Mouse (Mus musculus) hindbrain, embryonic 10.5 days (tissue): ENCODE data around the gene Lars2. TPM values are rescaled to one million over a fixed set of nuclear protein-coding genes. Genes with fewer than 3 reads are reported as not detected.
"Not testable (repeated sequence)": the region's sequence is repeated elsewhere in the genome, so short reads cannot be mapped to it uniquely, and the experiment has no call there.

Source experiments
- DNase-seq: peaks from one replicate; pipeline ENCODE4 v3.0.0-alpha.2; 2017; ENCODE audit warnings: low spot score
- H3K27ac ChIP-seq: fragments of 300-500 bp; sonication (generic); 2 replicates; pipeline ENCODE4 v1.5.1; 2016; ENCODE audit warnings: mild to moderate bottlenecking, moderate library complexity
- H3K27me3 ChIP-seq: fragments of 300-500 bp; sonication (generic); 2 replicates; pipeline ENCODE4 v1.6.1; 2016; ENCODE audit warnings: mild to moderate bottlenecking; ENCODE audit not compliant: poor library complexity, insufficient read depth, severe bottlenecking
- H3K36me3 ChIP-seq: fragments of 300-500 bp; sonication (generic); 2 replicates; pipeline ENCODE4 v1.6.1; 2016; ENCODE audit warnings: mild to moderate bottlenecking, moderate library complexity
- H3K4me1 ChIP-seq: fragments of 300-500 bp; sonication (generic); replicated peaks from 2 replicates; pipeline ENCODE4 v1.6.1; 2016; ENCODE audit warnings: mild to moderate bottlenecking
- H3K4me3 ChIP-seq: fragments of 300-500 bp; sonication (generic); 2 replicates; pipeline ENCODE4 v1.5.1; 2016; ENCODE audit warnings: mild to moderate bottlenecking, moderate library complexity
- H3K9me3 ChIP-seq: fragments of 300-500 bp; sonication (generic); 2 replicates; pipeline ENCODE4 v1.6.1; 2016; ENCODE audit warnings: mild to moderate bottlenecking, moderate library complexity
- WGBS: fragments of 180-500 bp; shearing (Covaris S2); methylation state at CpG from one replicate; pipeline ENCODE4 v1.1.7; 2016; 5-methylcytosine and 5-hydroxymethylcytosine counted together
- polyA plus RNA-seq: library from polyadenylated mRNA; unstranded; fragments of >200 nt; fragmentation: Nextera tagmentation; extraction: Ambion mirVana; gene quantifications from 2 replicates; pipeline ENCODE4 v1.2.1, GENCODE M21; 2016

Lars2 gene
- polyA plus RNA-seq, 1 experiment from 2014 or later = 736 TPM

DNA sequence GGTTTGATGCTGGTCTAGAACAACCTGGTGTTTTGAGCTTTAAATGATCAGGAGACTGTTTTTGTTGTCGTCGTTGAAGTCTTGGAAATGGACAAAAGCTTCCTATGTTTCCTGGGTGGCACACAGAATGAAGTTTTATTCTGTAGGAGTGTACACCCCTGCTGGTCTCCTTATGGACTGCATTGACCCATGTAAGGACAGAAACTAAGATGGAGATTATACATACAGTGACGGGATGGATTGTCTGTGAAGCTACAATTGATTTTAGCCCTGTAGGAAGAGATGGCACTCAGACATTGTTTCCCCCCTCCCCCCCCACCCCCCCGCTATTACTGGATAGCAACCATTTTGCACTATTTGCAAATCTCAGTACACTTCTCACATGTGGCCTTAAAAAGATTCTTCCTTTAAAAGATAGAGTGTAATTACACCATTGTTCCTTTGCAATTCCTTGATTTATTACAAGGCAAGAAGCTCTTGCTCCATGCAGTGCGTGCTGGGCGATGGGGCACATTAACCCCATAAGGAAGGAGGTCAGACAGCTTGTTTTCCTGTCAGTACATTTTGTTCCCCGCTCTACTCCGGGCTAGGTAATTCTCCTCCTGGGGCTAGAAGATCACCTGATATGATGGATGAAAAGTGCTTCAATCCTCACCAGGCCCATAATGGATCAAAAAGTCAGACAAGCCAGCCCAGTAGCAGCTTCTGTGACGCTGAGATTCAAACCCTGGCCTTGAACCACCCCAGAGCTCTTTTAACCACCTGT, 602 bp upstream of the Lars2 start:
- Histone ChIP-seq H3K9me3 (no peaks in the 10 kb centered on the region), H3K4me1 (peaks cover 23% of the 10 kb centered on the region), H3K27me3 (no peaks in the 10 kb centered on the region), H3K36me3 (no peaks in the 10 kb centered on the region), H3K4me3 (peak overlapping the region; percentile 76), H3K27ac (peak overlapping the region; percentile 88)
- DNase-seq = no peak
- 43% methylated on average over 9 of the region's 9 CpGs for WGBS

DNA sequence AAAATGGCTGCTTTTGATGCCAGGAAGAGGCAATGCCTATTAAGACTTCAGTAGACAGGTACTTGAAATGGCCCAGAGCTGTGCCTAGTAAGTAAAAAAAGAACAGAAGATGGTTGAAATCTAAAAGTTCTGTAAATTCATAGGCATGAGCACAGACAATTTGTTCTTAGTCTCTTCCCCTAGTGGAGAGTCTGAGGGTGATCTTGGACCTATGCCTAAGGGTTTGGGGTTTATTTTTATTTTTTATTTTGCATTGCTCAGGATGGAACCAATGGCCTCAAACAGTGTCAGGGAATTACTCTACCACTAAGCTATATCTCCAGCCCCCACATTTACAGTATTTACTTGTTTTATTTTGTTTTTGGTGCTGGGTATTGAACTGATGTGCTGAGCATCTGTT, 909 bp downstream of the Lars2 start:
- peaks cover 13% of the 10 kb centered on the region for H3K36me3 ChIP-seq
- DNase-seq = no peak
- peaks cover 23% of the 10 kb centered on the region for H3K4me1 ChIP-seq
- H3K9me3 ChIP-seq = no peaks in the 10 kb centered on the region
- peak overlapping the region; percentile 76 for H3K4me3 ChIP-seq
- peak overlapping the region; percentile 88 for H3K27ac ChIP-seq
- H3K27me3 ChIP-seq = no peaks in the 10 kb centered on the region

DNA sequence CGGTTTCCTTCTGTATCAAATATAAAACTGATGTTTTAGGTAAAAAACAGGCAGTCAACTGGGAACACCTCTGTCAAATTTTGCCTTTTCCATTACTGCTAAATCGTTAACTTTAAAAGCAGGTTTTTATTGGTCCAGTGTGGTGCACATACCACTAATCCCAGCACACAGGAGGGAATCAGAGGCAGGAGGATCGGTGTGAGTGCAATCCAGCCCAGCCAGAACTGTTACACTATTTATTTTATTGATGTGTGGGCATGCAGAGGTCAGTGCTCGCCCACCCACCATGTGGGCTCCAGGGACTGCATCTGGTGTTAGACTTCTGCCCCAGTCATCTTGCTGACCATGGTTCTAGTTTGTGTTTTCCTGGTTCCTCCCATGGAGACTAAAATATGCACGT, 15.7 kb downstream of the Lars2 start:
- H3K27me3 ChIP-seq = no peaks in the 10 kb centered on the region
- DNase-seq = no peak
- peaks cover 33% of the 10 kb centered on the region for H3K36me3 ChIP-seq
- no peak overlapping the region for H3K27ac ChIP-seq
- H3K9me3 ChIP-seq = no peaks in the 10 kb centered on the region
- 82% methylated on average over 5 of the region's 5 CpGs for WGBS
- H3K4me1 ChIP-seq = peaks cover 28% of the 10 kb centered on the region
- no peak overlapping the region for H3K4me3 ChIP-seq

DNA sequence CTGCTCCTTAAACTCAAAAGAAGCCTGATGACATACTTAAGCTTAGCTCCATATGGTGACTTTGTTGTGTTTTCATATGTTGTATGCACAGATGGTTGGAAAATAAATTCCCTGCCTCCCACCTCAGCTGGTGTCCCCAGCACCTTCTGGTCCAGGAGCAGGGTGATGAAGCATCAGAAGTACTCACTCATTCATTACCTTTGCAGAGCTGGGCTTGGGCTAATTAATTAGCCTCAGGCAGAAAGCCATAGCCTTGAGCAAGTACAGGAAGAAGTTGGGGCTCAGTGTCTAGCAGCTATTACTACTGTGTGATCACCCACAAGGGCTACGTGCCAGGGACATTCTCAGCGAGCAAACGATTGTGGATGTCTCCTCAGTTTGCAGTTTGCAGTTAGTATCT, 18.0 kb downstream of the Lars2 start:
- Histone ChIP-seq H3K27me3 (no peaks in the 10 kb centered on the region), H3K36me3 (peaks cover 26% of the 10 kb centered on the region), H3K9me3 (no peaks in the 10 kb centered on the region), H3K4me3 (no peak overlapping the region), H3K4me1 (peaks cover 28% of the 10 kb centered on the region), H3K27ac (peak overlapping the region; percentile 75)
- WGBS = 89% methylated on average over 3 of the region's 3 CpGs
- no peak for DNase-seq

DNA sequence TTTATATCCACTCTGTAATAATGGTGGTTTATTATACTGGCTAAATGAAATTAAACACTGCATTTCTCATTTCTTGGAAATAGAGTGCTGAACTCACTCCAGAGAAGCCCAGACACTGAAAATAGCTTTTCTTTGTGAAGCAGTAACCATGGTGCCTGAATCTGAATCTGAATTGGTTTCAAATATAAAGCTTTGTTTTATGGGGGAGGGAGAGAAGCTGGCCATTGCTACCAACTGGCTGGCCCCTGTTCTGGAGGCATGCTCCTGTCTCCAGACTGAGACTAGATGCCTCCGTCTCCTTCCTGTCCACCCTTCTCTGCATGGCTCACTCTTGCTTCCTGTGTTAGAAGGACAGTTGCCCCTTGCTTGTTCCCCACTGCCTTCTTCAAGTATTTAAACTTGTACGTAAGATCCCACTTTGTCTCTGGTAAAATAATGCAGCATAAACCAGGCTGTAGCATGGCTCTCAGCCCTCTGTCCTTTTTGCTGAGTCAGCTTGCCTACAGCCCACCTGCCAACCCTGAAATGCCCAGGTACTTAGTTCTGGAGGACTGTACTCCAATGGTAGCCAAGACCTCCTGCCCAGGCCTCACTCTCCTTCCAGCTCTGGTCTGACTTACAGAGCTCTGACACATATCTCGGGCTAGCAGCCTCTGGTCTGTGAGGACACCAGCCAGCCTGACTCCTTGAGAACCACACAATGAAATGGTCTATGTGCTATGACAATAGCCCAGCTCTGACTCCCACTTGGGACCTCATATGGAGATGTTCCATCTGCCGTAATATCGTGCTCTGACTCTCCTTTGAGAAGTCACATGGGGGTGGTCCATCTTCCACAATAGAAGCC, 18.8 kb downstream of the Lars2 start:
- 59% methylated on average over 5 of the region's 5 CpGs for WGBS
- H3K4me3 ChIP-seq = no peak overlapping the region
- peaks cover 28% of the 10 kb centered on the region for H3K4me1 ChIP-seq
- no peaks in the 10 kb centered on the region for H3K27me3 ChIP-seq
- peaks cover 28% of the 10 kb centered on the region for H3K36me3 ChIP-seq
- peak; percentile 17 for DNase-seq
- no peaks in the 10 kb centered on the region for H3K9me3 ChIP-seq
- peak overlapping the region; percentile 82 for H3K27ac ChIP-seq

DNA sequence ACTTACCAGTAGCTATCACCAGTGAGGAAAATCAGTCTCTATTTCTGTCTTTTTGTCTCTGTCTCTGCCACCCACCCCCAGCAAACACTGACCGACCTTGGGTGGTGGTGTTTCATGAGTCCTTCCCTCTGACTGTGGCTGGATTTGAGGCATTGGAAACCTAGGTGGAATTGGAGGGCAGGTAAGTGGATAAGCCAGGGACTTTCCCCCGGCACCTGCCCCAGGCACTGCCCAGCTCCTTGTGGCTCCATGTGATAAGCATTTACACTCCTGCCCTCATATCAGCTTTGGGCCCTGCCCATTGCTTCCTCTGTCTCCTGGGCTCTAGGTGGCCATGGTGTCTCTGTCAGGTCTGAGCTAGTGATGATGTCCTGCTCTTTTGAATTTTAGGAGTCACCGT, 19.6 kb downstream of the Lars2 start:
- WGBS = 92% methylated on average over 3 of the region's 3 CpGs
- no peak for DNase-seq
- H3K27ac ChIP-seq = peak overlapping the region; percentile 82; the same call in 1 of the 2 replicates
- H3K27me3 ChIP-seq = no peaks in the 10 kb centered on the region
- no peaks in the 10 kb centered on the region for H3K9me3 ChIP-seq
- H3K4me1 ChIP-seq = peaks cover 28% of the 10 kb centered on the region
- H3K4me3 ChIP-seq = no peak overlapping the region
- peaks cover 24% of the 10 kb centered on the region for H3K36me3 ChIP-seq

DNA sequence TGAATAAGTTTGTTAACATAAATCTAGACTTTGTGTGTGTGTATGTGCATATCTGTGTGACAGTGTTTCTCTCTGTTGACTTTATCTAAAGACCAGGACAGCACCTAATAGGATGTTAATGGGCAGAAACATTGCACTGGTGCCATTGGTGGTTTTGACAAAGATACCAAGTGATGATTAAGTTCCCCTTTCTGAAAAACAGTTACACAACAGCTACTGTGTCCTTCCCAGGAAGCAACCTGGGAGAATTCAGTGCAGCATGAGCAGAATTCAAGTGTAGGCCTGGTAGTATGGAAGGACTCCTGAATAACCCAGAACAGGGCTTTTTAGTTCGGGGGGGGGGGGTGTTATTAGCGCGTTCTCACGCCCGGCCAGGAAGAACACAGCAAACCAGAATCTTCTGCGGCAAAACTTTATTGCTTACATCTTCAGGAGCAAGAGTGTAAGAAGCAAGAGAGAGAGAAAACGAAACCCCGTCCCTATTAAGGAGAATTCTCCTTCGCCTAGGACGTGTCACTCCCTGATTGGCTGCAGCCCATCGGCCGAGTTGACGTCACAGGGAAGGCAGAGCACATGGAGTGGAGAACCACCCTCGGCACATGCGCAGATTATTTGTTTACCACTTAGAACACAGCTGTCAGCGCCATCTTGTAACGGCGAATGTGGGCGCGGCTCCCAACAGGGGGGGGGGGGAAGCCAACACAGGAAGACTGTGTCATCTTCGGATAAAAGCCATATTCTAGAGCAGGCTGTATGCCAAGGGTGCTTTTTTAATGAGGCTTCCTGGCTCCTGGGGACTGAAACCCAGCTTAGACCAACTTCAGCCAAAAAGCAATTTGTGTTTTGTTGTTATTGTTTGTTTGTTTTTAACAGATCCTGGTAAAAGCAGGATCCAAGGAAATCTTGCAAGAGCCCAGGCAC, 21.6 kb downstream of the Lars2 start:
- not testable (repeated sequence) for H3K9me3 ChIP-seq, H3K27ac ChIP-seq, H3K27me3 ChIP-seq, H3K4me3 ChIP-seq, DNase-seq
- Histone ChIP-seq H3K4me1 (peaks cover 28% of the 10 kb centered on the region), H3K36me3 (peaks cover 17% of the 10 kb centered on the region)
- WGBS = 96% methylated on average over 14 of the region's 21 CpGs

DNA sequence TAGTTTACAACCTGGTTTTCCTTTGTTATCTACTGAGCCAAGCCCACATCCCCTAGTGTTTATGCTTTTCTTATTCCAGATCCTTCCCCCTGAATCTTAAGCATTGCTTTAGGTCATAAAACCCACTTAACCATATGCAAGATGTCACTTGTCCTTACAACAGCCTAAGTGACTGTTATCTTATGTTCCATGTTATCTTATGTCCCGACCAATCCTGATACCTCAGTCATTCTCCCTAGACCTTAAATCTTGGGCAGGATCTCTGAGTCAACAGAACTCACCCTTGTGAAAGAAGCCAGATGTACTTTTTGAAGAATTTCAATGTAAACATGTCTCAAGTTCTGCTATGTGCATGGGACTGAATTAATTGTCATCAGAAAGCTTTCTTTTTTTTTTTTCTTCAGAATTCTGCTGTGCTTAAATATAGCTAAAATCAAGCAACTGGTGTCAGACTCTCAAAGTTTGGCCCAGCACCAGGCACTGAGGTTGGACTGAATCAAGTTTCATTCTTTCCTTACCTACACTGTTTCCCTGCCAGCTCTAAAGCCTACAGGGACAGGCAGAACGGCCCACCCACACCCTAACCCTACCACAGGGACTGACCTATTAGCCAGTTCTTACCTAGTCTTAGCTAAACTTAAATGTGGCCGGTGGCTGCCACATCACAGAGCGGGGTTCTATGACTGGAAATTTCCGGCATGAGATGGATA, 24.6 kb downstream of the Lars2 start:
- Histone ChIP-seq H3K9me3 (no peaks in the 10 kb centered on the region), H3K36me3 (peaks cover 21% of the 10 kb centered on the region), H3K4me1 (peaks cover 2% of the 10 kb centered on the region), H3K27me3 (no peaks in the 10 kb centered on the region), H3K27ac (no peak overlapping the region), H3K4me3 (no peak overlapping the region)
- 87% methylated on average over 5 of the region's 5 CpGs for WGBS
- no peak for DNase-seq

DNA sequence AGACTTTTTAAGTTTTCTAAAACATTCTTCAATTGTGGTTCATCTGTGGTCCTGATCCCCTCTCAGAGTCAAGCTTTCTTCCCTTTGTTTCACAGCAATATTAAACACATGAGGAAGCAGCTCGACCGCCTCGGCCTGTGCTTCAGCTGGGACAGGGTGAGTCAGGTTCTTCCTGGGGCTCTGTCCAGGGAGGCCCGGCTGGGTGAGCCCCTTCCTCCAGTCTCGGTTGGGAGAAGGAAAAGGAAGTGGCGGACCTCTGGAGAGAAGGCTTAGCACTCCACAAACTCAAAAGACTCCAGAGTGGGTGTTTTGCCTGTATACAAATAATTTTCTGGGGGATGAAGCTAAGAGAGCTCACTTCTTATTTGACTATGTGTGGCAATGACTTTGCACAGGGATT, 28.1 kb downstream of the Lars2 start:
- no peak for DNase-seq
- Histone ChIP-seq H3K36me3 (peaks cover 8% of the 10 kb centered on the region), H3K27ac (no peak overlapping the region), H3K4me3 (no peak overlapping the region), H3K9me3 (no peaks in the 10 kb centered on the region), H3K4me1 (peaks cover 6% of the 10 kb centered on the region), H3K27me3 (no peaks in the 10 kb centered on the region)
- WGBS = 86% methylated on average over 6 of the region's 6 CpGs

DNA sequence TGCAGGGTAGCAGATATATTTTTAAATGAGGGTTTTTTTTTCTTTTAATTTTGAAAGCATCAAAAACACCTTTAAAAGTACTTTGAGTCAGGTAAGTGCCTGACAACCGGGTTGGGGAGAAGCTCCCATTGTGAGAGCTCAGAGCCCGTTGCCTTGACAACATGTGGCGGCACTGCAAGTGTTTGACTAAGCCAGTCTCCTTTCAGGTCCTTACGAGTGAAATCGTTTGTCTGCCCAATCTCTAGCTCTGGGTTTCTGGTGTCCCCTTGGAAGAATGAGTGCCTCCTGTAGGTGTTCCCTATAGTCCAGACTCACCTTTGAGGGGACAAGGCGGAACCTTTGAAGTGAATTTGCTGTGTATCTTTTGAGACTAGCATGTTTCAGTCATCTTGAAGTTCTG, 31.0 kb downstream of the Lars2 start:
- H3K9me3 ChIP-seq = no peaks in the 10 kb centered on the region
- peak; percentile 10 for DNase-seq
- no peaks in the 10 kb centered on the region for H3K27me3 ChIP-seq
- 44% methylated on average over 6 of the region's 6 CpGs for WGBS
- H3K36me3 ChIP-seq = peaks cover 9% of the 10 kb centered on the region; the same call in 1 of the 2 replicates
- peaks cover 6% of the 10 kb centered on the region for H3K4me1 ChIP-seq
- H3K4me3 ChIP-seq = no peak overlapping the region
- H3K27ac ChIP-seq = no peak overlapping the region

DNA sequence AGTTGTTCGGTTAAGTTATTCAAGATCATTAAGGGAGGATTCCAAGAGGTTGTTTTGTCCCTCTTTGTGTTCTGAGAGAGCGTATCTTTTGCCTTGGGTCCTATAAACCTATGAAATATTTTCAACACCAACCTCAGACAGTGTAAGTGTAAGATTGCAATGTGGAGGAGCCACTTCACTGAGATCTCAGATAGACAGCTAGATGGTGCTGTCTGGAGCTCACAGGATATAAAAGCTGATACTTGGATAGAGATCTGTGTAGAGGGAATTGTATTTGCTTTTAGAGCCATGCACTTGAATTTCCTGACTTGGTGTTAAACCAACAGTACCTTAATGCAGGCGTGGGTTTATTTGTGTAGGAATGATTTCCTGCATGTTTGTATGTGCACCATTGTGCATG, 35.5 kb downstream of the Lars2 start:
- Histone ChIP-seq H3K4me1 (peaks cover 6% of the 10 kb centered on the region), H3K4me3 (no peak overlapping the region), H3K27me3 (no peaks in the 10 kb centered on the region), H3K27ac (no peak overlapping the region), H3K36me3 (peaks cover 5% of the 10 kb centered on the region; the same call in 1 of the 2 replicates), H3K9me3 (no peaks in the 10 kb centered on the region)
- DNase-seq = no peak
- WGBS = 93% methylated on average over 3 of the region's 3 CpGs

DNA sequence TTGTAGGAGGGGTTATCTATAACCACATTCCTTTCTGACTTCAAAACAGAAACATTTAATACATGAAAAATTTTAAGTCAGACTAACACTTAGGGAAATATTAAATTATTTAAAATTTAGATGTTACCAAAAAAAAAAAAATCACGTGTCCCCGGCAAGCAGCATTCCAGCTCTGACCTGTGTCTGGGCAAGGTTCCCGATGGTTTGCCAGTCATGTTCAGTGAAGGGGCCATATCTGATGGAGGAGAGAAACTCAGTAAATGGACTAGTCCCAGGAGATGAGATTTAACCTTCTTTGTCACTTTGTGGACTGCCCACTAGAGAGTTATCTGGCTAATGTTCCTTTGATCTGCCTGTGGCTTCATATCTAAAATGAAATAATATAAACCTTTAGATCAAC, 36.3 kb downstream of the Lars2 start:
- Histone ChIP-seq H3K27me3 (no peaks in the 10 kb centered on the region), H3K27ac (no peak overlapping the region), H3K36me3 (peaks cover 5% of the 10 kb centered on the region; the same call in 1 of the 2 replicates), H3K4me3 (no peak overlapping the region), H3K4me1 (peaks cover under 1% of the 10 kb centered on the region; the same call in 1 of the 2 replicates), H3K9me3 (no peaks in the 10 kb centered on the region)
- 89% methylated on average over 3 of the region's 3 CpGs for WGBS
- no peak for DNase-seq
